ENCODE assay signal across 22 mouse cellular contexts in the genomic region with DNA sequence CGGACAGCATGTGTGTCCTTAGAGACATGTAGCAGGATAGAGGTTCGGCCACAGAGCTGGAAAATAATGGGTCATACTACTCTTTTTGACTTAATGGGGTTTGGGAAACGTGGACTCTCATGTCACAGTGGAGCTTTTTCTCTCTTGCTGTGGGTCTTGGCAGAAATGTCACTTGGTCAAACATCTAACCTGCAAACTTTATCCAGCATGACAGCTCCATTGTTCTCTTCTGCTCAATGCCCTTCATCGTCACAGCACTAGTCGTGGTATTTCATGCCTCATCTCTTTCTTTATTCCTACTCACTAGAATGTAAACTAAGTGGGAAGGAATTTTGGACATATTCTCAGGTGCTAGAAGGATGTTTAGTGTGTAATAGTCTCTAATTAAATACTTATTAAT.
A peak's percentile ranks its signal among the peaks of the same experiment; 100 is the strongest.
DNase-seq lines count a peak whose midpoint lies in the region; ATAC-seq lines count a peak whose summit lies in the region.
"Had no signal": no experiment of that assay in that cellular context is flagged by ENCODE, and none has a peak within 500 bp of the region (broad histone marks: within the 10 kb centered on the region; RNA-seq: fewer than 3 reads in every experiment).

No protein-coding gene starts in this region.

- 67% methylated on average over 5 of the region's 5 CpGs for WGBS in embryonic facial prominence, embryonic 14.5 days
- WGBS in embryonic facial prominence, embryonic 10.5 days: 66% methylated on average over 5 of the region's 5 CpGs
- 36% methylated on average over 5 of the region's 5 CpGs for WGBS in midbrain, embryonic 12.5 days
- WGBS in midbrain, embryonic 15.5 days: 22% methylated on average over 5 of the region's 5 CpGs
- 60% methylated on average over 5 of the region's 5 CpGs for WGBS in intestine, embryonic 16.5 days

- H3K27ac ChIP-seq in embryonic facial prominence, embryonic 14.5 days (replicated peaks; ENCODE audit: low read depth, low read length): no peak overlapping the region
- no peak overlapping the region for H3K27ac ChIP-seq in embryonic facial prominence, embryonic 10.5 days (replicated peaks)
- no peak overlapping the region for H3K27ac ChIP-seq in midbrain, embryonic 12.5 days (replicated peaks)
- no peak overlapping the region for H3K27ac ChIP-seq in midbrain, embryonic 15.5 days
- H3K27ac ChIP-seq in intestine, embryonic 16.5 days (ENCODE audit: low read length): no peak overlapping the region
- H3K27ac ChIP-seq: embryonic facial prominence, embryonic 13.5 days; forebrain, embryonic 13.5 days; forebrain, embryonic 15.5 days had no signal

- no peaks in the 10 kb centered on the region for H3K9me3 ChIP-seq in embryonic facial prominence, embryonic 14.5 days (ENCODE audit: control insufficient read depth, low read length)
- H3K9me3 ChIP-seq in embryonic facial prominence, embryonic 10.5 days: no peaks in the 10 kb centered on the region
- H3K9me3 ChIP-seq in midbrain, embryonic 12.5 days: no peaks in the 10 kb centered on the region
- no peaks in the 10 kb centered on the region for H3K9me3 ChIP-seq in midbrain, embryonic 15.5 days
- no peaks in the 10 kb centered on the region for H3K9me3 ChIP-seq in intestine, embryonic 16.5 days (ENCODE audit: control insufficient read depth, low read length)
- H3K9me3 ChIP-seq: embryonic facial prominence, embryonic 13.5 days; forebrain, embryonic 13.5 days; forebrain, embryonic 15.5 days had no signal

- no peak overlapping the region for H3K4me3 ChIP-seq in embryonic facial prominence, embryonic 14.5 days (ENCODE audit: low read depth, low read length)
- no peak overlapping the region for H3K4me3 ChIP-seq in embryonic facial prominence, embryonic 10.5 days
- H3K4me3 ChIP-seq in midbrain, embryonic 12.5 days: no peak overlapping the region
- no peak overlapping the region for H3K4me3 ChIP-seq in midbrain, embryonic 15.5 days
- H3K4me3 ChIP-seq in intestine, embryonic 16.5 days (ENCODE audit: low read length): no peak overlapping the region
- H3K4me3 ChIP-seq: embryonic facial prominence, embryonic 13.5 days; forebrain, embryonic 13.5 days; forebrain, embryonic 15.5 days had no signal

- ATAC-seq in embryonic facial prominence, embryonic 14.5 days (ENCODE audit: low read depth): no peak
- peak; percentile 41; the same call in 1 of the 2 replicates for ATAC-seq in midbrain, embryonic 12.5 days (ENCODE audit: low FRiP score, low read depth)
- no peak for ATAC-seq in midbrain, embryonic 15.5 days (replicated peaks)
- ATAC-seq in intestine, embryonic 16.5 days: no peak
- ATAC-seq: activated CD4-positive, CD25-positive, alpha-beta regulatory T cell, adult 4 months; forebrain, embryonic 13.5 days; forebrain, embryonic 15.5 days; forebrain, postnatal 0 days; Patski had no signal

- no peak overlapping the region for H3K4me2 ChIP-seq in embryonic facial prominence, embryonic 14.5 days (ENCODE audit: low read depth, low read length)
- H3K4me2 ChIP-seq in midbrain, embryonic 12.5 days (replicated peaks): no peak overlapping the region
- no peak overlapping the region for H3K4me2 ChIP-seq in midbrain, embryonic 15.5 days
- H3K4me2 ChIP-seq in intestine, embryonic 16.5 days (ENCODE audit: low read depth, low read length): no peak overlapping the region
- H3K4me2 ChIP-seq: embryonic facial prominence, embryonic 13.5 days; forebrain, embryonic 13.5 days; forebrain, embryonic 15.5 days had no signal

- H3K36me3 ChIP-seq in embryonic facial prominence, embryonic 14.5 days (ENCODE audit: control insufficient read depth, insufficient read depth, low read length): no peaks in the 10 kb centered on the region
- H3K36me3 ChIP-seq in embryonic facial prominence, embryonic 10.5 days (replicated peaks): no peaks in the 10 kb centered on the region
- H3K36me3 ChIP-seq in midbrain, embryonic 12.5 days: no peaks in the 10 kb centered on the region
- H3K36me3 ChIP-seq in midbrain, embryonic 15.5 days (replicated peaks): no peaks in the 10 kb centered on the region
- no peaks in the 10 kb centered on the region for H3K36me3 ChIP-seq in intestine, embryonic 16.5 days (ENCODE audit: control insufficient read depth, insufficient read depth, low read length)
- H3K36me3 ChIP-seq: embryonic facial prominence, embryonic 13.5 days; forebrain, embryonic 15.5 days had no signal

- H3K9ac ChIP-seq in embryonic facial prominence, embryonic 14.5 days (ENCODE audit: low read depth, low read length): no peak overlapping the region
- no peak overlapping the region for H3K9ac ChIP-seq in midbrain, embryonic 12.5 days (replicated peaks)
- H3K9ac ChIP-seq in midbrain, embryonic 15.5 days: no peak overlapping the region
- no peak overlapping the region for H3K9ac ChIP-seq in intestine, embryonic 16.5 days (ENCODE audit: low read depth, low read length)
- H3K9ac ChIP-seq: embryonic facial prominence, embryonic 13.5 days; forebrain, embryonic 13.5 days; forebrain, embryonic 15.5 days; forebrain, postnatal 0 days had no signal

- peak; percentile 3 for DNase-seq in embryonic facial prominence, embryonic 14.5 days (ENCODE audit: low spot score)
- no peak for DNase-seq in embryonic facial prominence, embryonic 10.5 days (ENCODE audit: low spot score)
- DNase-seq in retina, embryonic 14.5 days (ENCODE audit: low spot score): peak; percentile 75
- DNase-seq in urinary bladder, postnatal 10 days (ENCODE audit: low spot score): no peak
- DNase-seq: adrenal gland, adult 8-10 months; adrenal gland, postnatal 14 days; adrenal gland, postnatal 36 days; cerebellum, adult 11-12 months; cerebellum, adult 2 months; cerebellum, adult 9-10 months; cerebellum, postnatal 10 days; cerebellum, postnatal 25 days; embryo, embryonic 11 days; forebrain, postnatal 0 days had no signal

- no peaks in the 10 kb centered on the region for H3K4me1 ChIP-seq in embryonic facial prominence, embryonic 14.5 days (ENCODE audit: control insufficient read depth, insufficient read depth, low read length)
- H3K4me1 ChIP-seq in embryonic facial prominence, embryonic 10.5 days: no peaks in the 10 kb centered on the region
- H3K4me1 ChIP-seq in midbrain, embryonic 12.5 days: no peaks in the 10 kb centered on the region
- no peaks in the 10 kb centered on the region for H3K4me1 ChIP-seq in midbrain, embryonic 15.5 days
- no peaks in the 10 kb centered on the region for H3K4me1 ChIP-seq in intestine, embryonic 16.5 days (ENCODE audit: control insufficient read depth, insufficient read depth, low read length)
- H3K4me1 ChIP-seq: embryonic facial prominence, embryonic 13.5 days; forebrain, embryonic 13.5 days; forebrain, embryonic 15.5 days had no signal

- H3K27me3 ChIP-seq in embryonic facial prominence, embryonic 14.5 days (replicated peaks; ENCODE audit: control insufficient read depth, insufficient read depth, low read length): no peaks in the 10 kb centered on the region
- no peaks in the 10 kb centered on the region for H3K27me3 ChIP-seq in embryonic facial prominence, embryonic 10.5 days (replicated peaks; ENCODE audit: low read depth, poor library complexity, severe bottlenecking)
- H3K27me3 ChIP-seq in midbrain, embryonic 12.5 days: no peaks in the 10 kb centered on the region
- no peaks in the 10 kb centered on the region for H3K27me3 ChIP-seq in midbrain, embryonic 15.5 days (replicated peaks)
- H3K27me3 ChIP-seq in intestine, embryonic 16.5 days (replicated peaks; ENCODE audit: control insufficient read depth, insufficient read depth, low read length): no peaks in the 10 kb centered on the region
- H3K27me3 ChIP-seq: embryonic facial prominence, embryonic 13.5 days; forebrain, embryonic 13.5 days; forebrain, embryonic 15.5 days; Patski had no signal

Comparison
In these comparisons a context has a peak if more than half of its experiments do, and no peak if none do; other contexts are left out.
1. DNase-seq: peak in embryonic facial prominence, embryonic 14.5 days (single experiment) and retina, embryonic 14.5 days (single experiment); none in embryonic facial prominence, embryonic 10.5 days (single experiment) and urinary bladder, postnatal 10 days (single experiment).